Mouse (Mus musculus): ENCODE results near the gene Zfp384.

Zfp384 gene

GRCm38 (mm10) chr6:125082801-125083386 lies 73.9 kb downstream of the Zfp384 start:
- no peak for DNase-seq (ENCODE audit: low spot score)

GRCm38 (mm10) chr6:125084424-125084823 lies 75.5 kb downstream of the Zfp384 start:
- peak; percentile 67 for DNase-seq (ENCODE audit: low spot score)

Measured in testis, postnatal 10 days (tissue).